Mouse (Mus musculus): ENCODE results near the gene Tnnt2. TPM values are rescaled to one million over a fixed set of nuclear protein-coding genes. Genes with fewer than 3 reads are reported as not detected.

Tnnt2 gene
- polyA plus RNA-seq, 1 experiment from 2014 or later = 7,347 TPM

GRCm38 (mm10) chr1:135850722-135851512 is 14.8 kb downstream of the Tnnt2 start:
- Histone ChIP-seq H3K4me3 (ENCODE audit: control insufficient read depth in 1 of 2, insufficient read depth in 1 of 2, low read depth in 1 of 2, low read length in 2 of 2) (no peak overlapping the region), H3K27ac (replicated peaks in 1 of 2; ENCODE audit: control insufficient read depth in 1 of 2, insufficient read depth in 1 of 2, low read depth in 2 of 2, low read length in 2 of 2) (peak overlapping the region in 1 of 2 experiments; percentile 16; a peak in 1 of 4 replicates), H3K27me3 (ENCODE audit: control insufficient read depth, insufficient read depth, low read length) (no peaks in the 10 kb centered on the region), H3K4me2 (ENCODE audit: low read length) (no peak overlapping the region), H3K36me3 (ENCODE audit: control insufficient read depth, insufficient read depth, low read length) (peaks cover 78% of the 10 kb centered on the region), H3K9ac (ENCODE audit: low read length) (peak overlapping the region; percentile 41; the same call in 1 of the 2 replicates), H3K4me1 (ENCODE audit: control insufficient read depth in 2 of 2, insufficient read depth in 2 of 2, low read length in 2 of 2) (peaks cover 32 to 61% of the 10 kb centered on the region in 2 experiments), H3K9me3 (ENCODE audit: control insufficient read depth, low read length) (no peaks in the 10 kb centered on the region)
- no peak for ATAC-seq (ENCODE audit: insufficient number of reproducible peaks, insufficient read depth, low FRiP score, low read depth)
- WGBS = 60% methylated on average over 12 of the region's 12 CpGs

GRCm38 (mm10) chr1:135852044-135852756 is 16.0 kb downstream of the Tnnt2 start:
- H3K27ac ChIP-seq (replicated peaks in 1 of 2; ENCODE audit: control insufficient read depth in 1 of 2, insufficient read depth in 1 of 2, low read depth in 2 of 2, low read length in 2 of 2) = peak overlapping the region; percentile 15 to 58

GRCm38 (mm10) chr1:135853200-135853599 is 17.0 kb downstream of the Tnnt2 start:
- no peak for ATAC-seq (ENCODE audit: insufficient number of reproducible peaks, insufficient read depth, low FRiP score, low read depth)
- Histone ChIP-seq H3K4me1 (ENCODE audit: control insufficient read depth in 2 of 2, insufficient read depth in 2 of 2, low read length in 2 of 2) (peaks cover 21 to 40% of the 10 kb centered on the region in 2 experiments), H3K4me3 (ENCODE audit: control insufficient read depth in 1 of 2, insufficient read depth in 1 of 2, low read depth in 1 of 2, low read length in 2 of 2) (no peak overlapping the region), H3K36me3 (ENCODE audit: control insufficient read depth, insufficient read depth, low read length) (peaks cover 55% of the 10 kb centered on the region), H3K27me3 (ENCODE audit: control insufficient read depth, insufficient read depth, low read length) (no peaks in the 10 kb centered on the region), H3K9ac (ENCODE audit: low read length) (no peak overlapping the region), H3K27ac (replicated peaks in 1 of 2; ENCODE audit: control insufficient read depth in 1 of 2, insufficient read depth in 1 of 2, low read depth in 2 of 2, low read length in 2 of 2) (peak overlapping the region; percentile 4 to 58; a peak in 2 of 4 replicates), H3K9me3 (ENCODE audit: control insufficient read depth, low read length) (no peaks in the 10 kb centered on the region), H3K4me2 (ENCODE audit: low read length) (no peak overlapping the region)
- WGBS = 78% methylated on average over 4 of the region's 4 CpGs

More at GRCm38 (mm10) chr1:135852044-135852756, 16.0 kb downstream of the Tnnt2 start:
- H3K4me2 ChIP-seq (ENCODE audit: low read length) = no peak overlapping the region
- H3K4me3 ChIP-seq (ENCODE audit: control insufficient read depth in 1 of 2, insufficient read depth in 1 of 2, low read depth in 1 of 2, low read length in 2 of 2) = no peak overlapping the region
- no peak for ATAC-seq (ENCODE audit: insufficient number of reproducible peaks, insufficient read depth, low FRiP score, low read depth)
- peak overlapping the region; percentile 41; the same call in 1 of the 2 replicates for H3K9ac ChIP-seq (ENCODE audit: low read length)
- H3K4me1 ChIP-seq (ENCODE audit: control insufficient read depth in 2 of 2, insufficient read depth in 2 of 2, low read length in 2 of 2) = peaks cover 29 to 49% of the 10 kb centered on the region in 2 experiments
- H3K9me3 ChIP-seq (ENCODE audit: control insufficient read depth, low read length) = no peaks in the 10 kb centered on the region
- peaks cover 65% of the 10 kb centered on the region for H3K36me3 ChIP-seq (ENCODE audit: control insufficient read depth, insufficient read depth, low read length)
- 64% methylated on average over 13 of the region's 13 CpGs for WGBS
- H3K27me3 ChIP-seq (ENCODE audit: control insufficient read depth, insufficient read depth, low read length) = no peaks in the 10 kb centered on the region

GRCm38 (mm10) chr1:135854591-135855343 is 18.6 kb downstream of the Tnnt2 start:
- H3K27me3 ChIP-seq (ENCODE audit: control insufficient read depth, insufficient read depth, low read length) = no peaks in the 10 kb centered on the region
- no peak overlapping the region for H3K9ac ChIP-seq (ENCODE audit: low read length)
- 69% methylated on average over 6 of the region's 6 CpGs for WGBS
- H3K27ac ChIP-seq (replicated peaks in 1 of 2; ENCODE audit: control insufficient read depth in 1 of 2, insufficient read depth in 1 of 2, low read depth in 2 of 2, low read length in 2 of 2) = peak overlapping the region in 1 of 2 experiments; percentile 42; a peak in 1 of 4 replicates
- H3K9me3 ChIP-seq (ENCODE audit: control insufficient read depth, low read length) = no peaks in the 10 kb centered on the region
- H3K4me2 ChIP-seq (ENCODE audit: low read length) = no peak overlapping the region
- peaks cover 17 to 27% of the 10 kb centered on the region in 2 experiments; a peak in 3 of 4 replicates for H3K4me1 ChIP-seq (ENCODE audit: control insufficient read depth in 2 of 2, insufficient read depth in 2 of 2, low read length in 2 of 2)
- H3K36me3 ChIP-seq (ENCODE audit: control insufficient read depth, insufficient read depth, low read length) = peaks cover 39% of the 10 kb centered on the region
- H3K4me3 ChIP-seq (ENCODE audit: control insufficient read depth in 1 of 2, insufficient read depth in 1 of 2, low read depth in 1 of 2, low read length in 2 of 2) = no peak overlapping the region
- ATAC-seq (ENCODE audit: insufficient number of reproducible peaks, insufficient read depth, low FRiP score, low read depth) = no peak

- no peaks in the 10 kb centered on the region for H3K9me3 ChIP-seq (ENCODE audit: control insufficient read depth, low read length)
- 96% methylated on average over 1 of the region's 1 CpGs for WGBS
- peaks cover 34% of the 10 kb centered on the region for H3K36me3 ChIP-seq (ENCODE audit: control insufficient read depth, insufficient read depth, low read length)
- ATAC-seq (ENCODE audit: insufficient number of reproducible peaks, insufficient read depth, low FRiP score, low read depth) = no peak
- H3K4me1 ChIP-seq (ENCODE audit: control insufficient read depth in 2 of 2, insufficient read depth in 2 of 2, low read length in 2 of 2) = peaks cover 15 to 26% of the 10 kb centered on the region in 2 experiments; a peak in 3 of 4 replicates
- H3K4me3 ChIP-seq (ENCODE audit: control insufficient read depth in 1 of 2, insufficient read depth in 1 of 2, low read depth in 1 of 2, low read length in 2 of 2) = no peak overlapping the region
- 0 out of 4 replicates have a peak overlapping the region, but pooled peaks of 1 of the 2 experiments have one; percentile 31 for H3K27ac ChIP-seq (replicated peaks in 1 of 2; ENCODE audit: control insufficient read depth in 1 of 2, insufficient read depth in 1 of 2, low read depth in 2 of 2, low read length in 2 of 2)
- H3K9ac ChIP-seq (ENCODE audit: low read length) = no peak overlapping the region
- H3K4me2 ChIP-seq (ENCODE audit: low read length) = no peak overlapping the region
- H3K27me3 ChIP-seq (ENCODE audit: control insufficient read depth, insufficient read depth, low read length) = no peaks in the 10 kb centered on the region
Observed at GRCm38 (mm10) chr1:135855344-135855687, 19.2 kb downstream of the Tnnt2 start.

GRCm38 (mm10) chr1:135856070-135856469 is 19.9 kb downstream of the Tnnt2 start:
- H3K4me1 ChIP-seq (ENCODE audit: control insufficient read depth in 2 of 2, insufficient read depth in 2 of 2, low read length in 2 of 2) = peaks cover 16 to 22% of the 10 kb centered on the region in 2 experiments
- no peaks in the 10 kb centered on the region for H3K27me3 ChIP-seq (ENCODE audit: control insufficient read depth, insufficient read depth, low read length)
- no peaks in the 10 kb centered on the region for H3K9me3 ChIP-seq (ENCODE audit: control insufficient read depth, low read length)
- no peak overlapping the region for H3K9ac ChIP-seq (ENCODE audit: low read length)
- H3K36me3 ChIP-seq (ENCODE audit: control insufficient read depth, insufficient read depth, low read length) = peaks cover 26% of the 10 kb centered on the region
- H3K4me3 ChIP-seq (ENCODE audit: control insufficient read depth in 1 of 2, insufficient read depth in 1 of 2, low read depth in 1 of 2, low read length in 2 of 2) = no peak overlapping the region
- H3K27ac ChIP-seq (replicated peaks in 1 of 2; ENCODE audit: control insufficient read depth in 1 of 2, insufficient read depth in 1 of 2, low read depth in 2 of 2, low read length in 2 of 2) = 0 out of 4 replicates have a peak overlapping the region, but pooled peaks of 1 of the 2 experiments have one; percentile 31
- H3K4me2 ChIP-seq (ENCODE audit: low read length) = no peak overlapping the region
- 53% methylated on average over 4 of the region's 4 CpGs for WGBS
- no peak; the same call in 1 of the 2 replicates for ATAC-seq (ENCODE audit: insufficient number of reproducible peaks, insufficient read depth, low FRiP score, low read depth)

- H3K4me3 ChIP-seq (ENCODE audit: control insufficient read depth in 1 of 2, insufficient read depth in 1 of 2, low read depth in 1 of 2, low read length in 2 of 2) = no peak overlapping the region
- H3K9ac ChIP-seq (ENCODE audit: low read length) = no peak overlapping the region
- H3K4me2 ChIP-seq (ENCODE audit: low read length) = no peak overlapping the region
- H3K27ac ChIP-seq (replicated peaks in 1 of 2; ENCODE audit: control insufficient read depth in 1 of 2, insufficient read depth in 1 of 2, low read depth in 2 of 2, low read length in 2 of 2) = no peak overlapping the region
- peaks cover 19 to 24% of the 10 kb centered on the region in 2 experiments for H3K4me1 ChIP-seq (ENCODE audit: control insufficient read depth in 2 of 2, insufficient read depth in 2 of 2, low read length in 2 of 2)
- H3K36me3 ChIP-seq (ENCODE audit: control insufficient read depth, insufficient read depth, low read length) = peaks cover 14% of the 10 kb centered on the region
- H3K27me3 ChIP-seq (ENCODE audit: control insufficient read depth, insufficient read depth, low read length) = no peaks in the 10 kb centered on the region
- WGBS = 50% methylated on average over 11 of the region's 11 CpGs
- no peak for ATAC-seq (ENCODE audit: insufficient number of reproducible peaks, insufficient read depth, low FRiP score, low read depth)
- no peaks in the 10 kb centered on the region for H3K9me3 ChIP-seq (ENCODE audit: control insufficient read depth, low read length)
Observed at GRCm38 (mm10) chr1:135857137-135857775, 21.1 kb downstream of the Tnnt2 start.
